Mouse (Mus musculus): ENCODE results near the gene Gcn1l1.
A peak's percentile ranks its signal among the peaks of the same experiment; 100 is the strongest.

Gene Gcn1l1

GRCm38 (mm10) chr5:115622686-115623085, 57.6 kb downstream of the Gcn1l1 start:
- DNase-seq, result no peak

- peak; percentile 95 for DNase-seq
These were observed 58.8 kb downstream of the Gcn1l1 start for GRCm38 (mm10) chr5:115623694-115624440.

GRCm38 (mm10) chr5:115626237-115626886, 61.3 kb downstream of the Gcn1l1 start:
- DNase-seq, result no peak

- no peak for DNase-seq
These were observed 63.0 kb downstream of the Gcn1l1 start for GRCm38 (mm10) chr5:115628083-115628482.

GRCm38 (mm10) chr5:115629672-115630071, 64.6 kb downstream of the Gcn1l1 start:
- DNase-seq, result no peak

DNA sequence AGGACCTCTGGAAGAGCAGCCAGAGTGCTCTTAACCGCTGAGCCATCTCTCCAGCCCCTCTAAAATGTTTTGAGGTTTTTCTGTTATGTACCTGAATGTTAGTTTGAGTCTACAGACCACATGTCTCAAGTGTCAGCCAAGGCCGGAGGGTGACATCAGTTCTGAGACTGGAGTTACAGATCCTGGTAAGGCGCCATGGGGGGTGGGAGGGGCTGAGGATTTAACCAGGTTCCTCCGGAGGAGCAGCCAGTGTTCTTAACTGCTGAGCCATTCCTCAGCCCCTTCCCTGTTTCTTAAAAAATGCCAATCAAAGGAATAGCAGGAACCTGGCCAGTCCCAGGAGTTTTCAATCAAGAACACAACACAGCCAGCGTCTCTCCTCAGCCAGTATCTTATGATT, 65.2 kb downstream of the Gcn1l1 start:
- no peak for DNase-seq

- peak; percentile 100 for DNase-seq
These were observed 66.7 kb downstream of the Gcn1l1 start, which contains the start of gene Rab35 for GRCm38 (mm10) chr5:115631505-115632357. Rab35 (plus strand) TSS chr5:115631908.

DNA sequence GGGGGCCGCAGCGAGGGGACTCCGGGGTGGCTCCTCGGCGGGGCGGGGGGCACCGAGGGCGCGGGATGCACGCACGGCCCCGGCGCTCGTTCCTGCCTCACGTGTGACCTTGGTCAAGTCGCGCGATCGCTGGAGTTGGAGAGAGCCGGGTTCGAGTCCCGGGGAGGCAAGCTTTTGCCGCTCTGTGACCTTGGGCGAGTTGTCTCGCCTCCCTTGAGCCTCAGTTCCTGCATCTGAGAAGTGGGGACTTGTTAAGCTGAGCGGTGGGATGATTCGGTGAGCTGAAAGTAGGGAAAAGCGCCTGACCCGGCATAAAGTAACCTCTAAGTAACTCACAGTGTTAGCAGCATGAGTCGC, 67.3 kb downstream of the Gcn1l1 start:
- DNase-seq, result no peak

DNA sequence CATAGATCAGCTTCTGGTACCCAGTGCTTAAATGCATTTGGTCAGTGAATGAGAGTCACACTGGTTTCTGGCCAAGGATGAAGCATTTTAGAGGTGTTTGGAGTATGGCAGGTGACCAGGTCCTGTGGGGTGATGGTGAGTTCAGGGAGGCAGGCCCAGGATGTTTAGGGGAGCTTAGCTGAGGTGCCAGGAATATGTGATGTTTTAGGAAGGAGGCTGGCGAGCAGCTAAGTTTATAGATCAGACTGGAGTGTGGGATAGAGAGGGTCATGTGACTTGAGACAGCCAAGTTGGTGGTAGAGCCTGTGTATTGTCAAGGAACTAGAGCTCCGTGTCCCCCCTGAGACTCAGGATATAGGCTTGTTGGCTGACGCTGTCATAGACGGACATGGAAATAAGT, 68.0 kb downstream of the Gcn1l1 start:
- DNase-seq, result no peak

DNA sequence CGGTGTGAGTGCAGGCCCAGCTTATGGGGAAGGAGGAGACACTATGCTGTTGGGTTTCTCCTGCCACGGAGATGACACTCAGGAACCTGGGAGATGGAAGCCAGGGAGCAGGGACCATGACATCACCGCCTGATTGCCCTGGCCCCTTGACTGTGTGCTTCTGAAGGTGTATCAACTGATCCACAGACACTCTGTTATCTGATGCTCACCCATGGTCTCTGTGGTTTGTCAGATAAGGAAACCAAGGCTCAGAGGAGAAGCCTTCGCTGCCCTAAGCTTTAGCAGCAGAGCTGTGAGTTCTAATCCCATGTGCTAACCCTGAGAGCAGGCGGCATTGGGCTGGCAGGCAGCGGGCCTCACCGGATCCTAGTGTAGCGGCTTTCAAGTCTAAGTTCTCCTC, 69.0 kb downstream of the Gcn1l1 start:
- no peak for DNase-seq

DNA sequence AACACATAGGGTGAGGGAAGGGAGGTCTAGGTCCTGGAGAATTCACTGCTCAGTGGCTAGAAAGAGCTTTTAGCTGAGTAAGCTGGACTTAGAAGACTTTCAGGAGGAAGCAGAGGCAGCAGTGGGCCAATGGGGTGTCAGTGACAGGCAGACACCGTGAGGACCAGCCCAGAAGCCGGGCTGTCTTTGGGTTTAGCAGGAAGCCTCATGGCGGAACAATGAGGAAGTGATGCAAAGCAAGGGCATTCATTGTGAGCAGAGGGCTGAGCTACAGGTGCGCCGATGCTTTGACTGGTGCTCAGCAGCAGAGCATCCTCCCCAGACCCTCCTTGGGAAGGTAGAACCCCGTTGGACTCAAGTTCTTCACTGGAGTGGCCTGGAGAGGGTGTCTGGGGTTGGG, 70.5 kb downstream of the Gcn1l1 start:
- peak; percentile 97 for DNase-seq

DNA sequence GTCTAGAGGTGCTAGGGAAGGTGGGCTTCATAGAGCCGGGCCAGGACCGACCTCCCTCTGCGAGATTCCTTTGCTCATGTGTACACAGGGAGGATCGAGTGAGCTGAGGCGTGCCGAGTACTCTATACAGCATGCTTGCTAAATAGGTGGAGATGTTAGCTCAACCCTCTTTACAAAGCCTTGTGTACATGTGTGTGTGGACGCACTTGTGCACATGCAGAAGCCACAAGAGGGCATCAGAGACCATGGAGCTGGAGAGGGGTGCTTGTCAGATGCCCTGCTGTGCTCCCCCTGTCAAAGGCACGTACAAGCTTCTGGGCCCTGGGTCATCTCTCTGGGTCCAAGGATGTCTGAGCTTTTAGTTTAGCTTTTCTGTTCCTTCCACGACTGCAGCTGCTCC, 79.1 kb downstream of the Gcn1l1 start:
- DNase-seq, result no peak

GRCm38 (mm10) chr5:115648876-115649275, 83.8 kb downstream of the Gcn1l1 start:
- no peak for DNase-seq

GRCm38 (mm10) chr5:115649699-115650098, 84.6 kb downstream of the Gcn1l1 start:
- DNase-seq, result no peak

- DNase-seq, result peak; percentile 93
These were observed 85.8 kb downstream of the Gcn1l1 start for GRCm38 (mm10) chr5:115650885-115651284.

DNA sequence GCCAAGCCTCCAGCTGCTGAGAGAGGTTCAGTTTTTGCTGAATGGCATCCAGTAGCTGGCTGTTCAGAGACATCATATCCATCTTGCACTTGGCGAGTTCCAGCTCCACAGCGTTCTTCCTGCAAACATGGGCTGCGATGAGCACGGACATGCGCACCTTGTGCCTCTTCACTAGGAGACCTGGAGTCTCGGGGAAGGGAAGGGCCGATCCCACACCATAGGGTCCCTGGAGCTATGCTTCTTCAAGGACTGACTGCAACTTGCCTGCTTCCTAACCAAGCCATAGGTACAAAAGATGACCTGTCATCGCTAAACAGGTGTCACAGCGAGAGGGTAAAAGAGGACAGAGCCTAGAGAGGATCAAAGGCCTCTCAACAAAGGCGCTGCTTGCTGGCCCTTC, 86.8 kb downstream of the Gcn1l1 start:
- DNase-seq, result peak; percentile 91

DNA sequence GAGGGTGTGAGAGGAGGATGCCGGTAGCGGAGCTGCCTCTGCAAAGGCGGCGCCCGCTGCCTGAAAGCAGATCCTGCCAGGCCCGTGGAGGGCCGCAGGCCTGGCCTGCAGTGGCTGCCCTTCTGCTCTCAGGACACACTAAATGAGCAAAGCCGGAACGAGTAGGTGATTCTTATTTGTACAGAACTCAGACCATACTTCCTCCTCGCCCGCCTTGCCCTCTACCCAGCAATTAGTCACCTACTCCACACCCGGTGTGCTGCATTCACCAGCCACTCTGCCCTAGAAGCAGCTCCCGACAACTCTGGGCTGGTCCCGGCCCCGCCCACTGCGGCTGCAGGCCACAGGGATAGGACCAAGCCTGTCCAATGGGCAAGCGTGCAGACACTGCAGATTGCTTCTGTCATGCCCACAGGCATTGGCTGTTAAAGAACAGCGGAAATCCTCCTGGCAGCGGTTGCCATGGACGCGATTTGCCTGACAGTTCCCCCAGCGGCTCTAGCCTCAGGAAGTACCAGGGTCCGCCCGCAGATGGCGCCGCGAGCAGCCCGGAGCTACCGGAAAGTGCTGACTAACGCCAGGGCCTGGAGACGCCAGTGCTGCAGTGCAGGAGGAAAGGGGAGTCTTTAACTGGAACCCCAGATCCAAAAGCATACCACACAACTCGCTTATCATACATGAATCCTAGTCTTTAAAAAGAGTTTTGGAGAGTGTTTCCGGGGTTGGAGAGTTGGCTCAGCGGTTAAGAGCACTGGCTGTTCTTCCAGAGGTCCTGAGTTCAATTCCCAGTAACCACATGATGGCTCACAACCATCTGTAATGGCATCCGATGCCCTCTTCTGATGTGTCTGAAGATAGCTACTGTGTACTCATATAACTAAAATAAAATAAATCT, 87.9 kb downstream of the Gcn1l1 start:
- peak; percentile 100 for DNase-seq

GRCm38 (mm10) chr5:115653776-115654175, 88.7 kb downstream of the Gcn1l1 start:
- DNase-seq, result peak; percentile 91

DNA sequence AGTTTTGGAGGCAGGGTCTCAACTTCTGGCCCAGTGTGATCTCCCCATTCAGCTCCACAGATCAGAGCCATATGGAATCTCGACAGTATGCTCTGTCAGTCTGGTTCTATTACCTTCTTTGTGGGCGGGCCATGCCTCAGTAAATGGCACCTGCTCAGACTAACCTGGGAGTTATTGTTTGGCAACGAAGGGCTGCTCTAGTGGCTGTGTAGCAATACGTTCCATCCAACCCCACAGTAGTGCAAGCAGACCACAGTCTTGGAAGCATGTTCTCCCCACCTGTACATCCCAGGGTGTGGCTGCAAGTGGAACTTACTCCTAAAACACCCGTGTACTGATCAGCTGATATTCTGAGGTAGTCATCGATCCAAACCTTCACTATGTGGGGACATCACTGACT, 91.6 kb downstream of the Gcn1l1 start:
- no peak for DNase-seq

DNA sequence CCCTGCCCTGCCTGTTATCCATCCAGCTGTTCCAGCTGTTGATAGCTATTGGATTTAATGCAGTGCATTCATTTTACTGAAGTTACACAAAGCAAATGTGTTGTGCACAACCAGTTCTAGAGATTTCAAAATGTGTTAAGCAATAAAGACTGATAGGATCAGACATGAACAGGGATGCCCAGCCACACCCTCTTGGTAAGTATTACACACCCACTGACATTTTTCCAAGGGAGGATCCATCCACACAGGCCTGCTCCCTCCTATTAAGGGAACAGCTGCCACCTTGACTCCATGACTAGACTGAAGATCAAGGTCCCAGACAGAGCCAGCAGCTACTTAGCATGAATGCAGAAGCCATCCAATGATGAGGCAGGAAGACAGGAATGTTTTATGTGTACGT, 92.2 kb downstream of the Gcn1l1 start:
- no peak for DNase-seq

GRCm38 (mm10) chr5:115658352-115658751, 93.3 kb downstream of the Gcn1l1 start:
- no peak for DNase-seq

DNA sequence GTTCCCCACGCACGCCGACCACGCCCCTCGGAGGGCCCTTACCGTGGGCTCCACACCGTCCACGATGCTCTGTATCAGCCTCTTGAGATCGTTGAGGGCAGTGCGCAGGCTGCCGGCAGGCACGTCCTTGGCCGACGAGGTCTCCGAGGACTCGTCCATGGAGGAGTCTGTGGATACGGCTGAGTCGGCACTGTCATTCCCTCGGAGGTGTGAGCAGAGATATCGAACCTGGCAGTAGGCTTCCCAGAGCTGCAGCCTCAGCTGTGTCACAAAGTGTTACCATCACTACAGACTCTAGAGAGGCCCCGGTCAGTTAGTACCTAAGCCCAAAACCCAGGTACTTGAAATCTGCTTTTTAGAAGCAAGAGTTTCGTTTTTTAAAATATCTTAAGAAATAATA, 97.6 kb downstream of the Gcn1l1 start:
- peak; percentile 85 for DNase-seq
